Mouse (Mus musculus) ES-CJ7 (cell line): Measurements from ENCODE around the gene Rnf215.
A peak's percentile ranks its signal among the peaks of the same experiment; 100 is the strongest.
"Not testable (repeated sequence)": the region's sequence is repeated elsewhere in the genome, so short reads cannot be mapped to it uniquely, and the experiment has no call there.

ENCODE experiments used
- DNase-seq: peaks from one replicate; pipeline ENCODE4 v3.0.0; 2011; ENCODE audit warnings: low read depth, low spot score

Gene Rnf215

DNA sequence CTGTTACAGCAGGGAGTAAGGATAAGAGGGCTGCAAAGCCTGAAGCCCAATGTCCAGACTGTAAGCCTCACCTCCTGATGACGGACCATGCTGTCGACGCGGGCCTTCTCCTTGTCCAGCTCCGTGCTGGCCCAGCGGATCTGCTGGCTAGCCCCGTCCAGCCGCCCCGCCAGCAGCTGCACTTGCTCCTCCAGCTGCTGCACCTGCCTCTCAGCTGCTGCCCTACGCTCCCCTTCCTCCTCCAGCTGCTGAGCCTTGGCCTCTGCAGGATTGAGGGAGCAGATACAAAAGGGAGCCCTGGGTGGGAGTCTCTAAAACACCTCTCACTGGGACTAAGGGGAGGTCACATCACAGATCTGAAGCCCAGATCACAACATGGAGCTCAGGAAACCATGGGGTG is 12.1 kb downstream of the Rnf215 start:
- DNase-seq, result no peak

DNA sequence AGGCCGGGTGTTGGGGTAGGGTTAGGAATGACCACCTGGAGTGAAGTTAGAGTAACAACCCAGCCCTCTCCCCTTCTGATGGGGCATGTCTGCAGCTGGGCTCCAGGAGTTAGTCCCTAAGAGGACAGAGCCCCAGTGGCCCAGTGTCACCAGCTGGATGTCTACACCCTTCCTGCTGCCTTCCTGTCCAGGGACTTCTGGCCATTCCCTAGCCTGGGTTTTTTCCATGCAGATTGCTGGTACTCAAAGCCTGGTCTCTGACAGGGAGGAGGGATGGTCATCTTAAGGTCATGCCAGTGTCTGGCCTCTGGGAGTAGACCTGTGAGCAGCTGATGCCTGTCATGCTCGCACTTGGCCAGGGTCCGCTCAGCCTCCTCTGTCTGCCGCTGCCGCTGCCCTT is 13.1 kb downstream of the Rnf215 start:
- no peak for DNase-seq

DNA sequence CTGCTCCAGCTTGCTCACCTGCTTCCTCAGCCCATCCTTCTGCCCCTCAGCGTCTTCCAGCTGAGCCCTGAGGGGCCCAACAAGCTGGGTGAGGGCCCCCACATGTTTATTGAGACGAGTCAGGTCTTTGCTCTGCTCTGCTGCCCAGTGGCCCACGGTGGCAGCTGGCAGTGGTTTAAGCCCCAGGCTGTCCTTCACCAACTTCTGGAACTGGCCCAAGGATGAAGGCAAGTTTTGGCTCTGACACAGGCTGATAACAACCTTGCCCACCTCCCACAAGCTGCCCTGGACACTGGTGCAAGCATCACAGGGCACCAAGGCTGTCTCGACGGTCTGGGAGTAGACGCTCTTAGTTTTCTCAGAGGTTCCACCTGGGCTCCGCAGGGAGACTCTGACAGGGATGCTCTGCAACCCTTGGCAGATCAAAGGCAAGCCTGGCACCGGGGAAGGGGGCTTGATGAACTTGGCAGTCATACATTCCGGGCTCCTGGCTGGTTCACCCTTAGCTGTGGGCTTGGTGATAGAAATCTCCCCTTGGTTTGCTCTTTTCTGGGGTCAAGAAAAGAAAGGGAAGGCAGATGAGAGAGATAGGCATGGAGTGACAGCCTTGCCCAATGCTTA is 13.6 kb downstream of the Rnf215 start:
- no peak for DNase-seq

DNA sequence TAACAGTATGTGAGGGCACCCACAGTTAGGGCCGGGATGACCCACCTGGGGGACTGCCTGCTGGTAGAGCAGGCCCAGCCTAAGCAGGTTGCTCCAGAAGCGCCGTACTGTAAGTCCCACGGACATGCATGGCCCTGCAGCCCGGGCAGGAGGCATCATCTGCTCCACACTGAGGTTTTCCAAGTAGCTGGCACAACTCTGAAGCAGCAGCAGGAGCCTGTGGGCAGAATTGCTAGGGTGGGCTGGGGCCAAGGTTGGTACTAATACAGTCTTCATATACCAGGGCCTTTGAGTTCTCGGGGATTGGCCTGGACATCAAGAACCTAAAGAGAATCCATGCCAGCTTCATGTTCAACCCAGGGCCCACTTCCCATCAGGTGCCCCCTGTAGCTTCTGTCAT is 14.9 kb downstream of the Rnf215 start:
- no peak for DNase-seq

GRCm38 (mm10) chr11:4153694-4154093 is 18.7 kb downstream of the Rnf215 start:
- no peak for DNase-seq

- no peak for DNase-seq
Observed at GRCm38 (mm10) chr11:4155641-4156040, 20.6 kb downstream of the Rnf215 start.

- no peak for DNase-seq
Observed at GRCm38 (mm10) chr11:4158676-4159075, 23.7 kb downstream of the Rnf215 start.

DNA sequence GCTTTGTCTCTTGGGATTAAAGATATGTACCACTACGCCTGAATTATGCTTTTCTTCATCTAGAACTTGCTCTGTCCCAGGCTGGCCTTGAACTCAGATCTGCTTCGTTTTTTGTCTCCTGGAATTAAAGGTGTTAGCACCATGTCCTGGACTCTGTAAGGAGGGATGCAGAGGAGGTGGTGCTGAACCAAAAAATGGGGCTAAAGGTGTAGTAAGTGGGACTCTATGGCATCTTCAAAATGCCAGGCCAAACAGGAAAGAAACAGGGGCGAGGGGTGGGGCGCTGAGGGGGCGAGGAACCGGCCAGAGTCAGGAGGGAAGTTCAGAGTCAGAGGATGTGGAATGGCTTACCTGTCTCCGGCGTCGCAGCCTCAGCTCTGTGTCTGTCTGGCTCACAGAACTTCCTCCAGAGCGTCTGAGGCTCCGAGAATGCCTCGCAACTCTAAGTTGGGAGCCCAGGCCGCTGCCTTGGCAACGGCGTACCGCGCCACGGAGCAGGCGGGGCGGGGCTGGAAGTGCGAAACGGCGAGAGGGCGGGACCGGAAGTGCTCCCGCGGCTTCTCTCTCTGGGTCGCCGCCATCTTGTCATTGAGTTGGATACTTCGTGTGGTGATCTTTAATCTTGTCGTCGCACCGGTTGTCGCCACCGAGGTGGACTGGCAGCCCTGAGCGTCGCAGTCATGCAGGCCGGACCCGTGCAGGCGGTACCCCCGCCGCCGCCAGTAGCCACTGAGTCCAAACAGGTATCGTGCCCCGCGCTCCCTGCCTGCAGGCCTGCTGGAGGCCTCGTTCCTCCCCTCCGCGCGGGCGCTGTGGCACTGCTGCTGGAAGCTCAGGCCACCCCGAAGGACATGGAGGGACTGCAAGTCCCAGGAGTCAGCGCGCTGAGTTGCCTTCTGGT is 25.1 kb downstream of the Rnf215 start, which contains the start of the genes Ccdc157 and Sf3a1:
TSS of gene Ccdc157 (minus strand) at position 486 of the 901 bp plus-strand sequence.
TSS of gene Sf3a1 (plus strand) at position 543 of the 901 bp plus-strand sequence.
- DNase-seq, result peak; percentile 89

DNA sequence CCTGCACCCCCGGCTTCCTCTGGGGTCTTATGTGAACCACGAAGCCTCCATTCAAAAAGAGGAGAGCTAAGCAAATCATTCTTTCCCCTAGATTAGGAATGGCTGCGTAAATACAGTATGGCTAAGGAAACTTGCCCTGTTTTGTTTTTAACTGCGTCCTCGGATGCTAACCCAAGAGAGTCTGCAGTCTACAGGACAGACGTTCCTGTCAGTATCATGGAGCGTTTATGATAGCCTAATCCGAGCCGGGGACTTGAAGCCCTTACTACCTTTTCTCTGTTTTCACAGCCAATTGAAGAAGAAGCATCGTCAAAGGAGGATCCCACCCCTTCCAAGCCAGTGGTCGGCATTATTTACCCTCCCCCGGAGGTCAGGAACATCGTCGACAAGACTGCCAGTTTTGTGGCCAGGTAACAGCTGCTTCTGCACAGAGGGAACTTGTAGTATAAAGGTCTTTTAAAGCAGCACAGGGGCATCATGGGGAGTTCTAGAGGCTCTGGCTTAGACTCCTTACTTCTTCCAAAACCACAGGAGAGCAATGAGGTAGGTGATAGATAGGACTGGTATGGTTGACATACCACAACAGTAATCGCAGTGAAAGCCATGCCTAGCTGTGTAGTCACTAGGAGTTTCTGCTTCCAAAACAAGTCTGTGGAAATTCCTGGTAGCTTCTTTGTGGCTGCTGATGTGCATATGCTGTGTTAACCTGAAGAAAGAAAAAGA is 25.9 kb downstream of the Rnf215 start:
- DNase-seq, result no peak

- DNase-seq, result no peak
Observed at GRCm38 (mm10) chr11:4164701-4165100, 29.7 kb downstream of the Rnf215 start.

DNA sequence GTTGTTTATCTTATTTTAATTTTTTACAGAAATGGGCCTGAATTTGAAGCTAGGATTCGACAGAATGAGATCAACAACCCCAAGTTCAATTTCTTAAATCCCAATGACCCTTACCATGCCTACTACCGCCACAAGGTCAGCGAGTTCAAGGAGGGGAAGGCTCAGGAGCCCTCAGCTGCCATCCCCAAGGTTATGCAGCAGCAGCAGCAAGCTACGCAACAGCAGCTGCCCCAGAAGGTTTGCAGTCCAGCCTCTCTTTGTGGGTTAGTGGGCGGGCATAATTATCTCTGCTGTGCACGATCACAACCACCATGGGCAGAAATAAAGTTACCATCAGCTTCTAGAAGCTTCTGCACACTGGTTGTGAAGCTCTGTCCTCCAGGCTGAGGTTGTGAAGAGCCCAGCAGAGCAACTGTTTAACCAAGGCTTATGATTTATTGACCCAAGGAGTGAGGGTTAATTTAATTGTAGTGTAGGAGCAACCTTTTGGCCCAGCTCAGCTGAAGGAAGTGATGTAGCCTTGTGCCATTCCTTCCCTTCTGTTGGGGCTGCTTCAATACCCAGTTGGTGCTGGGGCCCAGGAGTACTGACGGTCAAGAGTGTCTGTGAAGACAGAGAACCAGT is 31.6 kb downstream of the Rnf215 start:
- DNase-seq, result no peak

DNA sequence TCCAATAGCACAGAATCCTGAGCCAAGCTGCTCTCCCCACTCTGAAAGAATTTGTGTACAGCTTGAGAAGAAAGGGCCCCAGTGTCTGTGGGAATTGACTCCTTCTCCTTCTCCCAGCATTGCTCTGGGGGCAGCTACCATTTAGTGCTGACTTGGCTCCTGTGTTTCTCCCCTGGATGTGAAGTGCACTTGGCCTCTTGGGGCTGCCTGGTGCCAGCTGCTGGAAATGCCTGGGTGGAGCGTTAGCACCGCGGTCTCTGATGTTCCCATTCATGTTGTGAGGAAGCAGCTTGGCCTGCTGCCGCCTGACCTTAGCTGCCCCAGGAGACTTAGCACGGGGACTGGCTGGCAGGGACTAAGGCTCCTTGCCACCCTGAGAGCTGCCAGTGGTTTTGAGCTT is 39.6 kb downstream of the Rnf215 start:
- no peak for DNase-seq

- no peak for DNase-seq
Observed at GRCm38 (mm10) chr11:4177716-4178115, 42.7 kb downstream of the Rnf215 start.

DNA sequence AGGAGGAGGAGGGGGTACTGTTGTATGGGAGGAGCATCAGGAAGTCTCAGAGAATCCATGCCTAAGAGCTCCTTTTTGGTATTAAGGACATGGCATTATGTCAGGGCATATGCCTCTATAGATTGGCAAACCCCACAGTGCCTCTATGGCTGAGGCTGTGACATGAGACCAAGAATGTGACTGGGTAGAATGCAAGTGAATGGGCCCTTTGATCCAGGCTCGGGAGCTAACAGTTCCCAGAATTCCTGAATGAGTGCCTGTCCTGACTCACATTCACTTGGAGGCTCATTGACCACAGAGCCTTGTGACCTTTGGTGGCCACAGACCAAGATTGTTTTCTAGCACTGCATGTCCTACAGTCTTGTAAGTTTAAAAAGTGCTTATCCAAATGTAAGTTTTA is 47.1 kb downstream of the Rnf215 start:
- DNase-seq, result no peak

- no peak for DNase-seq
Observed at GRCm38 (mm10) chr11:4183511-4183910, 48.5 kb downstream of the Rnf215 start.

DNA sequence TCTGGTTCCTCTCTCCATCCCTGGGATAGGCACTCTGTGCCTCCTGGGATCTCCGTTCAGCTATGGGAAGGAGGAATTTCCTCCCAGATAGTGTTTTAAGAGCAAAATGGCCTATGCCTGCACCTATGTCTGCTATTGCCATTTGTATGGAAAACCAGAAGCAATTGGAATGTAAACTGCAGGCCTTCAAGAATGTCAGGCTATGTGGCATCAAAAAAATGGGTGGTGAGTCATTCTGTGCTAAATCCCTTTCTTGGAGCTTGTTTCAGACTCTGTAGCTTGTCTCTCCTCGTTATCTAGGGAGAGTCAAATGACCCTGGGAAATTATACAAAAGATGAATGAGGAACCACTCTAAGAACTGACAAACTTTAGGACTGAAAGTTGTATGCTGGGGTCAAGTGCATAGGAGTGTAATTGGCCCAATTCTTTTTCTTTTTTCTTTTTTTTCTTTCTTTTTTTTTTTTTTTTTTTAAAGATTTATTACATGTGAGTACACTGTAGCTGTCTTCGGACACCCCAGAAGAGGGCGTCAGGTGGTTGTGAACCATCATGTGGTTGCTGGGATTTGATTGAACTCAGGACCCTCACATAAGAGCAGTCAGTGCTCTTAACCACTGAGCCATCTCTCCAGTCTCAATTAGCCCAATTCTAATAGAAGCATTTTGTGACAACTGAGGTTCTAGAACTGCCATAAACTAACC is 49.4 kb downstream of the Rnf215 start:
- DNase-seq, result peak; percentile 26

DNA sequence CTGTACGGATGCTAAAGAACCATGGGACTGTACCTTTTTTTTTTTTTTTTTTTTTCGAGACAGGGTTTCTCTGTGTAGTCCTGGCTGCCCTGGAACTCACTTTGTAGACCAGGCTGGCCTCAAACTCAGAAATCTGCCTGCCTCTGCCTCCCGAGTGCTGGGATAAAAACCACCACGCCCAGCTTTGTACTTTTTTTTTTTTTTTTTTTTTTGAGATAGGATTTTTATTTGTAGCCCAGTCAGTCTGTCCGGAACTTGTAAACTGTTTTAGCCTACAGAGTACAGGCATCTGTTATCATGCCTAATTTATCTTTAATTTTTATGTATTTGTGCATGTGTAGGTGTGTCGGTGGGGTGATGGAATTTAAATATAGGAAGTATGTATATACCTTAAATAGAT is 50.5 kb downstream of the Rnf215 start:
- DNase-seq, result not testable (repeated sequence)

DNA sequence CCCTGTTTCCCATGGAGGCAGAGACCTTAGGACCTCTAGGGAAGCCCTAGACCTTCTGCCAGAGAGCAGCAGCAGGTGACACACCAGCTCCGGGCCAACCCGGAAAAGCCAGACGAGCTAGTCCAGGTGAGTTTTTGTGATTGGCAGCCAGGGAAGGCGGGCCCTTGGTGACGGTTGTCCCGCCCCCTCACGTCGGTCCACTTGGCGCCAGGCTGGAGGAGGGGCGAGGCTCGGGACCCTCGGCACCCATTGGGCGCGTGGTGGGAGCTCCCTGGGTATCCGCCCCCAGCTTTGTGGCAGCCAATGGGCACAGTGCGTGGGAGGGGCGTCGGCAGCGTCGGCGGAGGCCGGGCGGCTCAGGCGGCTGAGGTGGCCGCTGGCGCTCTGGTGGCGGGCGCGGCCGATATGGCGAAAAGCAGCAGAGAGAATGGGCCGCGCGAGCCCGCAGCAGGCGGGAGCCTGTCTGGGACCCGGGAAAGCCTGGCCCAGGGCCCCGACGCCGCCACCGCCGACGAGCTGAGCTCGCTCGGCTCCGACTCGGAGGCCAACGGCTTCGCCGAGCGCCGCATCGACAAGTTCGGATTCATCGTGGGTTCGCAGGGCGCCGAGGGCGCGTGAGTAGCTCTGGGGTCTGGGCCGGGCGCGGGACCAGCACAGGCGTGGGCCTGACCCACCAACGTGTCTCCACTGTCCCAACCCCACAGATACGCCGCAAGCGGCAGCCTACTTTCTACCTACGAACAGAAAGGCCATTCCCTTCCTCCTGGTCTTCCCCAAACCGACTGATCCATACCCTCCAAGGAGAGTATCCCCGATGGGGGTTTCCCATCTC is 51.7 kb downstream of the Rnf215 start, which contains the start of gene Tbc1d10a:
TSS of gene Tbc1d10a (plus strand) at position 304 of the 832 bp plus-strand sequence.
- peak; percentile 97 for DNase-seq

DNA sequence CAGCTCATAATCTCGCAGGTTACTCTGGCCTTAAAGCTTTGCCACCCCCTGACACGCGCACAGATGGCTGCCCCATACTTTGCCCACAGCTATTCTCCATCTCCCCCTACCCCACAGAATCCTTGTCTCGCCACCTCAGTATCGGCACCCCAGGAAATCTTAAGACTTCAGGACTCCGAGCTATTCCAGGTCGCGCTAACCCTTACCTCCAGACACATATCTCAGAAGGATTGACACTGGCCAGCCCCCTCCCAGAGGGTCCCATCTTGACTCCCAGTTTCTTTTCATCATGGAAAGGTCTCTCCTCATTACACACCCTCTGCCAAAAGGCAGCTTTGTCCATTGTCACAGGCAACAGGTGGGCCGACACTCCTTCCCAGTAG is 52.3 kb downstream of the Rnf215 start:
- no peak for DNase-seq

- no peak for DNase-seq
Observed at GRCm38 (mm10) chr11:4189182-4189581, 54.2 kb downstream of the Rnf215 start.
